Comparison of ENCODE assay signal across 30 mouse cellular contexts in genomic region chr16:21671878-21672277, GRCm38 (mm10). TPM values are rescaled to one million over a fixed set of nuclear protein-coding genes. Genes with fewer than 3 reads are reported as not detected.
DNase-seq lines count a peak whose midpoint lies in the region; ATAC-seq and TF ChIP-seq lines count a peak whose summit lies in the region.
"Had no signal": no experiment of that assay in that cellular context is flagged by ENCODE, and none has a peak within 500 bp of the region (broad histone marks: within the 10 kb centered on the region; RNA-seq: fewer than 3 reads in every experiment).

No protein-coding gene starts in this region.

- peak overlapping the region; percentile 9; the same call in 1 of the 2 replicates for H3K27ac ChIP-seq in forebrain, postnatal 0 days (ENCODE audit: low read depth, low read length)
- no peak overlapping the region for H3K27ac ChIP-seq in forebrain, embryonic 11.5 days (ENCODE audit: low read depth, low read length)
- H3K27ac ChIP-seq in intestine, embryonic 16.5 days (ENCODE audit: low read length), result no peak overlapping the region
- H3K27ac ChIP-seq: embryonic facial prominence, embryonic 10.5 days; embryonic facial prominence, embryonic 13.5 days; forebrain, embryonic 10.5 days; heart, embryonic 10.5 days; heart, embryonic 13.5 days; hindbrain, embryonic 14.5 days; hindbrain, postnatal 0 days; intestine, embryonic 15.5 days had no signal

- no peaks in the 10 kb centered on the region for H3K4me1 ChIP-seq in forebrain, postnatal 0 days (ENCODE audit: insufficient read depth)
- no peaks in the 10 kb centered on the region for H3K4me1 ChIP-seq in forebrain, embryonic 11.5 days (replicated peaks; ENCODE audit: control insufficient read depth, insufficient read depth, low read length)
- no peaks in the 10 kb centered on the region for H3K4me1 ChIP-seq in intestine, embryonic 16.5 days (ENCODE audit: control insufficient read depth, insufficient read depth, low read length)
- H3K4me1 ChIP-seq: embryonic facial prominence, embryonic 10.5 days; embryonic facial prominence, embryonic 13.5 days; heart, embryonic 10.5 days; heart, embryonic 13.5 days; intestine, embryonic 15.5 days had no signal

- no peak overlapping the region for H3K4me2 ChIP-seq in forebrain, postnatal 0 days (ENCODE audit: low read depth)
- no peak overlapping the region for H3K4me2 ChIP-seq in forebrain, embryonic 11.5 days (ENCODE audit: low read depth, low read length, severe bottlenecking)
- H3K4me2 ChIP-seq in intestine, embryonic 16.5 days (ENCODE audit: low read depth, low read length), result no peak overlapping the region
- H3K4me2 ChIP-seq: embryonic facial prominence, embryonic 13.5 days; heart, embryonic 13.5 days; hindbrain, embryonic 14.5 days; intestine, embryonic 15.5 days had no signal

- no peak for TF ChIP-seq CTCF in forebrain, postnatal 0 days (IDR thresholded peaks at IDR 0.05; ENCODE audit: low read depth)

- peaks cover 4% of the 10 kb centered on the region for H3K36me3 ChIP-seq in forebrain, postnatal 0 days (ENCODE audit: insufficient read depth)
- no peaks in the 10 kb centered on the region for H3K36me3 ChIP-seq in forebrain, embryonic 11.5 days (ENCODE audit: control insufficient read depth, insufficient read depth, low read length)
- no peaks in the 10 kb centered on the region for H3K36me3 ChIP-seq in intestine, embryonic 16.5 days (ENCODE audit: control insufficient read depth, insufficient read depth, low read length)
- H3K36me3 ChIP-seq: intestine, embryonic 15.5 days had no signal

- no peak for ATAC-seq in forebrain, postnatal 0 days
- no peak for ATAC-seq in forebrain, embryonic 11.5 days (replicated peaks; ENCODE audit: low FRiP score)
- ATAC-seq in CD4-positive, CD25-positive, alpha-beta regulatory T cell, adult 4 months, result peak; percentile 98
- ATAC-seq in intestine, embryonic 16.5 days, result no peak
- ATAC-seq: forebrain, embryonic 14.5 days; hindbrain, postnatal 0 days; intestine, embryonic 15.5 days had no signal

- H3K9me3 ChIP-seq in forebrain, postnatal 0 days (ENCODE audit: low read length), result no peaks in the 10 kb centered on the region
- H3K9me3 ChIP-seq in forebrain, embryonic 11.5 days (ENCODE audit: control insufficient read depth, low read length), result no peaks in the 10 kb centered on the region
- H3K9me3 ChIP-seq in intestine, embryonic 16.5 days (ENCODE audit: control insufficient read depth, low read length), result no peaks in the 10 kb centered on the region
- H3K9me3 ChIP-seq: embryonic facial prominence, embryonic 10.5 days; embryonic facial prominence, embryonic 13.5 days; heart, embryonic 10.5 days; intestine, embryonic 15.5 days had no signal

- WGBS in forebrain, postnatal 0 days, result 78% methylated on average over 4 of the region's 4 CpGs
- 85% methylated on average over 4 of the region's 4 CpGs for WGBS in forebrain, embryonic 11.5 days
- WGBS in intestine, embryonic 16.5 days, result 75% methylated on average over 4 of the region's 4 CpGs

- no peak overlapping the region for H3K9ac ChIP-seq in forebrain, postnatal 0 days
- no peak overlapping the region for H3K9ac ChIP-seq in forebrain, embryonic 11.5 days (ENCODE audit: low read length)
- H3K9ac ChIP-seq in intestine, embryonic 16.5 days (ENCODE audit: low read depth, low read length), result no peak overlapping the region
- H3K9ac ChIP-seq: embryonic facial prominence, embryonic 13.5 days; heart, embryonic 13.5 days; hindbrain, embryonic 14.5 days; intestine, embryonic 15.5 days had no signal

- DNase-seq in forebrain, postnatal 0 days, result no peak
- no peak for DNase-seq in forebrain, embryonic 11.5 days (ENCODE audit: low spot score)
- DNase-seq in gonadal fat pad, adult 2 months (ENCODE audit: low read depth), result peak; percentile 41
- DNase-seq in ovary, postnatal 10 days (ENCODE audit: low spot score), result no peak
- DNase-seq in kidney, adult 8-10 months, result no peak
- DNase-seq: adrenal gland, postnatal 10 days; adrenal gland, postnatal 36 days; cerebellum, adult 11 months; cerebellum, adult 8-10 months; cerebellum, postnatal 10 days; cerebellum, postnatal 36 days; embryo, embryonic 11 days; gastrocnemius, postnatal 10 days; gastrocnemius, postnatal 36 days; heart, adult 18-20 months; heart, postnatal 14 days; heart, postnatal 4 days; kidney, adult 18-20 months had no signal

- H3K27me3 ChIP-seq in forebrain, postnatal 0 days (ENCODE audit: insufficient read depth, low read length), result no peaks in the 10 kb centered on the region
- no peaks in the 10 kb centered on the region for H3K27me3 ChIP-seq in forebrain, embryonic 11.5 days (ENCODE audit: control insufficient read depth, insufficient read depth, low read length)
- no peaks in the 10 kb centered on the region for H3K27me3 ChIP-seq in intestine, embryonic 16.5 days (replicated peaks; ENCODE audit: control insufficient read depth, insufficient read depth, low read length)
- H3K27me3 ChIP-seq: heart, embryonic 13.5 days; intestine, embryonic 15.5 days had no signal

- no peak overlapping the region for H3K4me3 ChIP-seq in forebrain, postnatal 0 days (ENCODE audit: low read depth, low read length)
- no peak overlapping the region for H3K4me3 ChIP-seq in forebrain, embryonic 11.5 days (ENCODE audit: low read depth, low read length)
- no peak overlapping the region for H3K4me3 ChIP-seq in intestine, embryonic 16.5 days (ENCODE audit: low read length)
- H3K4me3 ChIP-seq: embryonic facial prominence, embryonic 10.5 days; embryonic facial prominence, embryonic 13.5 days; erythroblast, embryonic 14.5 days; forebrain, embryonic 10.5 days; heart, embryonic 10.5 days; heart, embryonic 13.5 days; intestine, embryonic 15.5 days had no signal

RNA-seq across cellular contexts. Expression of gene 2510009E07Rik, which starts 22.6 kb away (rescaled TPM):
- 37.0 and 37.6 TPM in 2 replicates for total RNA-seq in forebrain, postnatal 0 days (2014; rRNA removed)
- 30.6 and 40.5 TPM in 2 replicates for polyA plus RNA-seq in forebrain, postnatal 0 days (2015; fragmentation: Nextera tagmentation; extraction: Ambion mirVana)
- 43.5 and 45.6 TPM in 2 replicates for polyA plus RNA-seq in forebrain, embryonic 11.5 days (2014; fragmentation: Nextera tagmentation; extraction: Ambion mirVana)
- polyA plus RNA-seq in CD4-positive, CD25-positive, alpha-beta regulatory T cell, adult 4 months (2017; shearing (Covaris generic)), result 1 to 10 TPM; 3.4 to 3.8 TPM
- 15.7 and 17.9 TPM in 2 replicates for polyA plus RNA-seq in gonadal fat pad, adult 2 months (2012; rRNA removed)
- polyA plus RNA-seq in intestine, embryonic 16.5 days (2015; fragmentation: Nextera tagmentation; extraction: Ambion mirVana), result 12.8 and 13.9 TPM in 2 replicates
- polyA plus RNA-seq: erythroblast, embryonic 14.5 days had no signal
